Mouse (Mus musculus) liver, embryonic 13.5 days (tissue): ENCODE measurements around the gene Mybph. TPM values are rescaled to one million over a fixed set of nuclear protein-coding genes. Genes with fewer than 3 reads are reported as not detected.
A peak's percentile ranks its signal among the peaks of the same experiment; 100 is the strongest.
"Not testable (repeated sequence)": the region's sequence is repeated elsewhere in the genome, so short reads cannot be mapped to it uniquely, and the experiment has no call there.

Experiments used
- ATAC-seq: fragments of 200-750 bp; cut with Nextera tagmentation; 2 replicates; pipeline ENCODE4 v1.8.0; 2017; ENCODE audit warnings: low read depth, mild to moderate bottlenecking, moderate number of reproducible peaks, moderate library complexity
- DNase-seq: peaks from one replicate; pipeline ENCODE4 v3.0.0; 2022
- H3K27ac ChIP-seq: fragments of 300-500 bp; sonication (generic); 2 replicates; pipeline ENCODE4 v1.5.1; 2015; ENCODE audit warnings: moderate library complexity, mild to moderate bottlenecking, inconsistent platforms
- H3K27me3 ChIP-seq: fragments of 300-500 bp; sonication (generic); 2 replicates; pipeline ENCODE4 v1.6.1; 2015; ENCODE audit warnings: mild to moderate bottlenecking, inconsistent platforms
- H3K36me3 ChIP-seq: fragments of 300-500 bp; sonication (generic); 2 replicates; pipeline ENCODE4 v1.6.1; 2015; ENCODE audit warnings: mild to moderate bottlenecking, inconsistent platforms
- H3K4me1 ChIP-seq: fragments of 300-500 bp; sonication (generic); replicated peaks from 2 replicates; pipeline ENCODE4 v1.6.1; 2015; ENCODE audit warnings: inconsistent platforms
- H3K4me2 ChIP-seq: fragments of 300-500 bp; sonication (generic); 2 replicates; pipeline ENCODE4 v1.6.1; 2015; ENCODE audit warnings: inconsistent platforms, mild to moderate bottlenecking, moderate library complexity
- H3K4me3 ChIP-seq: fragments of 300-500 bp; sonication (generic); replicated peaks from 2 replicates; pipeline ENCODE4 v1.5.1; 2015; ENCODE audit warnings: mild to moderate bottlenecking, inconsistent platforms
- H3K9ac ChIP-seq: fragments of 300-500 bp; sonication (generic); 2 replicates; pipeline ENCODE4 v1.6.1; 2015; ENCODE audit warnings: mild to moderate bottlenecking, inconsistent platforms
- H3K9me3 ChIP-seq: fragments of 300-500 bp; sonication (generic); replicated peaks from 2 replicates; pipeline ENCODE4 v1.6.1; 2016; ENCODE audit warnings: inconsistent platforms
- WGBS: fragments of 180-500 bp; shearing (Covaris S2); methylation state at CpG from one replicate; pipeline ENCODE4 v1.1.7; 2015; ENCODE audit not compliant: insufficient replicate concordance; 5-methylcytosine and 5-hydroxymethylcytosine counted together
- polyA plus RNA-seq: library from polyadenylated mRNA; unstranded; fragments of >200 nt; fragmentation: Nextera tagmentation; extraction: Ambion mirVana; gene quantifications from 2 replicates; pipeline ENCODE4 v1.2.1, GENCODE M21; 2015

The Mybph gene
- polyA plus RNA-seq, 1 experiment from 2014 or later: 1.9 TPM

- Histone ChIP-seq H3K27ac (no peak within 1 kb of the TSS), H3K4me3 (peak within 1 kb of the TSS; percentile 23), H3K36me3 (no peaks in the 10 kb centered on the region), H3K9me3 (no peaks in the 10 kb centered on the region), H3K27me3 (peaks cover 68% of the 10 kb centered on the region), H3K4me2 (peak within 1 kb of the TSS; percentile 52), H3K4me1 (peaks cover 23% of the 10 kb centered on the region; the same call in 1 of the 2 replicates), H3K9ac (no peak within 1 kb of the TSS)
- no peak for ATAC-seq
- WGBS: 2% methylated on average over 27 of the region's 37 CpGs
- no peak for DNase-seq
Measured at GRCm38 (mm10) chr1:134235391-134235921, 42.2 kb downstream of the Mybph start, which contains the start of gene Adora1. TSS of gene Adora1 (minus strand) at chr1:134235431.

DNA sequence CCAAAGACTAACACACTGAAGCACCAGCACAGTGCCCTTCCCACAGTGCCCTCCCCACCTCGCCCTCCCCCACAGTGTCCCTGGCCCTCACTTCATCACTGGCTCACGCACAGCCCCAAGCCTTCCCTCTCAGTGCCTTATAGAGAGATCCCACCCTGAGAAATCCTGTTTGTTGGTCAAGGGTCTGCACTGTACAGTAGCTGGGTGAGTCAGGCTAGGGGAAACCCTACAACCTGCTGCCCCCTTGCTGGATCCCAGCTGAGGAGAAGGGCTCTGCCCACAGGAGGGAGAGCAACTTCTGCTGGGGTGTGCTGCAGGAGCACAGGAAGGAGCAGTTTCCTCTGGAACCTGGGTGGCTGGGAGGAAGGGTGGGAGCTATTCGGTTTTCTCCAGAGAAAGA, 42.9 kb downstream of the Mybph start:
- Histone ChIP-seq H3K4me3 (no peak overlapping the region), H3K4me1 (peaks cover 23% of the 10 kb centered on the region; the same call in 1 of the 2 replicates), H3K4me2 (no peak overlapping the region), H3K27me3 (peaks cover 75% of the 10 kb centered on the region), H3K36me3 (no peaks in the 10 kb centered on the region), H3K27ac (no peak overlapping the region), H3K9ac (no peak overlapping the region), H3K9me3 (no peaks in the 10 kb centered on the region)
- 23% methylated on average over 3 of the region's 3 CpGs for WGBS
- DNase-seq (no peak), ATAC-seq (no peak)

DNA sequence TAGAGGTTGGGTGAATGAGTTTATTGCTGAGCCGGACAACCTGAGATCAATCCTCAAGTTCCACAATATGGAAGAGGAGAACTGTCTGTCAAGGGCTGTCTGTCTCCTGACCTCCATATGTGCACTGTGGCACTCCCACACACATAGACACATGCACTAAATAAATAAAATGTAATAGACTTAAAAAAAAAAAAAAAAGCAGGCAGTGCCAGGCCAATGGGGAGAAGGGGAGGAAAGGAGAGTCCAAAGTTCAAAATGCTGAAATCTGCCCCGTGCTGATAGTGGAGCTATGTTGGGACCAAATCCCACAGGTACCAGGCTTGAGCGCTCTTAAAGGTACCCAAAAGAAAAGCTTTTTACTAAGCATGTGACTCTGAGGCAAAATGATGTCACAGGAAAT, 44.2 kb downstream of the Mybph start:
- DNase-seq: no peak
- Histone ChIP-seq H3K9me3 (no peaks in the 10 kb centered on the region), H3K27ac (no peak overlapping the region), H3K4me3 (no peak overlapping the region), H3K27me3 (peaks cover 81% of the 10 kb centered on the region), H3K36me3 (no peaks in the 10 kb centered on the region), H3K4me2 (no peak overlapping the region), H3K9ac (no peak overlapping the region), H3K4me1 (peaks cover 27% of the 10 kb centered on the region; the same call in 1 of the 2 replicates)
- ATAC-seq: peak; percentile 61
- 53% methylated on average over 3 of the region's 3 CpGs for WGBS

- Histone ChIP-seq H3K9me3 (no peaks in the 10 kb centered on the region), H3K27me3 (peaks cover 49% of the 10 kb centered on the region), H3K4me3 (no peak overlapping the region), H3K4me2 (no peak overlapping the region), H3K9ac (no peak overlapping the region), H3K4me1 (peaks cover 31% of the 10 kb centered on the region), H3K27ac (no peak overlapping the region), H3K36me3 (no peaks in the 10 kb centered on the region)
- 40% methylated on average over 9 of the region's 9 CpGs for WGBS
- no peak for DNase-seq
- ATAC-seq: no peak
Measured at GRCm38 (mm10) chr1:134240701-134241100, 47.5 kb downstream of the Mybph start.

DNA sequence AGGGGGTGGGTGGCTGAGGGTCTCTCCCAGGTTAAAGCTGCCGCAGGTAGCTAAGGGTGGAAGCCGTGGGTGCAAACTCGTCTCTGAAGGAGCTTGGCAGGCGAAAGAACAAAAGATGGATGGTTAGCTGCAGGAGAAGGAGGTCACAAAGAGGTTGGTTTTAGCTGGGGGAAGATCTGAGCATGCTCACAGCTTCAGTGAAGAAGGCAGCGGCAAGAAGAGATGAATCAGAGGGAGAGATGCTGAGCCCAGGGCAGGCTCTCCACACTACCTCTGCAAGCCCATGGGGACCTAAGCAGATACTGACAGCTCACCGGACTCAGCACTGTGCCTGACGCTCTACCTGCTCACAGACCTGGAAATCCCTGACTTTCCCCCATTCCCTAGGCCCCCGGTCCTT, 48.0 kb downstream of the Mybph start:
- no peak overlapping the region for H3K4me3 ChIP-seq
- peaks cover 43% of the 10 kb centered on the region for H3K27me3 ChIP-seq
- H3K4me2 ChIP-seq: no peak overlapping the region
- H3K4me1 ChIP-seq: peaks cover 27% of the 10 kb centered on the region
- H3K27ac ChIP-seq: no peak overlapping the region
- DNase-seq (no peak), ATAC-seq (no peak)
- no peaks in the 10 kb centered on the region for H3K9me3 ChIP-seq
- no peaks in the 10 kb centered on the region for H3K36me3 ChIP-seq
- no peak overlapping the region for H3K9ac ChIP-seq
- 65% methylated on average over 8 of the region's 8 CpGs for WGBS

DNA sequence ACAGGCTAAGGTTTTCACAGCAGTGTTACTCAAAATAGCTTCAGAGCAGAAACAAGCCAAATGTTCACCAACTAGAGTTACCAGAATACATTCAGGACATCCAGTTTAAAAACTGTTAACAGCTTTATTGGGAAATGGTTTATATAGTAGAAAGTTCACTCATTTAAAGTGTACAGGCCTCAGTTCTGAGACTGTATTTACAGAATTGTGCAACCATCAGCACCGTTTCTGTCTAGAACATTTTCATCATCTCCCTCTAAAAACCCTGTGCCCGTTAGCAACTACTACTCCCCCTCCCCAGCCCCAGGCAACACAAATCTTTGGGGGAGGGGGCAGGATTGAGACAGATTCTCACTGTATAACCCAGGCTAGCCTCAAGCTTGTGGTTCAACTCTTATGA, 49.0 kb downstream of the Mybph start:
- Histone ChIP-seq H3K4me3 (no peak overlapping the region), H3K4me2 (no peak overlapping the region), H3K36me3 (no peaks in the 10 kb centered on the region), H3K4me1 (peaks cover 26% of the 10 kb centered on the region), H3K27ac (no peak overlapping the region), H3K9me3 (no peaks in the 10 kb centered on the region), H3K27me3 (peaks cover 33% of the 10 kb centered on the region), H3K9ac (no peak overlapping the region)
- ATAC-seq (no peak), DNase-seq (no peak)
- WGBS: 41% methylated on average over 2 of the region's 2 CpGs

DNA sequence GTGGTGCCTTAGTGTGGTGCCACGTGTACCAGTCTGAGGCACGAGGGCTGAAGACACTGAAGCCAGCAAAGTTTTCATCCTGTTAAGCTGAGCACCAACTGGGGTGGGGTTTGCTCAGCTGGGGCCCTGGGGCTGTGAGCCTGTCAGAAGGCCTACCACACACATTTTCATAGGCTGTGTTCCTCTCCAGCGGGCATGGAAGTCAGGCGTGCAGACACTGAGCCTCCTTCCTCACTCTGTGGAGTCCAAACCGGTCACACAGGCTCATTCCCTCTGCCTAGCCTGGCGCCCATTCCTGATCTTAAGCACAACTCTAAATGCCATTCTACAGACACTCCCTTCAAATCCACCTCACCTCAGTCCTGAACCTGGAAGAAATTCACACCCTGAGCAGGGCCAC, 50.3 kb downstream of the Mybph start:
- whole genome bisulfite sequencing: 58% methylated on average over 6 of the region's 6 CpGs
- Histone ChIP-seq H3K4me1 (peaks cover 22% of the 10 kb centered on the region), H3K36me3 (no peaks in the 10 kb centered on the region), H3K4me2 (no peak overlapping the region), H3K27me3 (peaks cover 27% of the 10 kb centered on the region), H3K9me3 (no peaks in the 10 kb centered on the region), H3K9ac (no peak overlapping the region), H3K27ac (no peak overlapping the region), H3K4me3 (no peak overlapping the region)
- DNase-seq (no peak), ATAC-seq (no peak)

- 22% methylated on average over 35 of the region's 35 CpGs for WGBS
- ATAC-seq: peak; percentile 69
- H3K4me3 ChIP-seq: no peak overlapping the region
- peaks cover 27% of the 10 kb centered on the region for H3K27me3 ChIP-seq
- H3K9me3 ChIP-seq: no peaks in the 10 kb centered on the region
- no peak overlapping the region for H3K9ac ChIP-seq
- H3K4me1 ChIP-seq: peaks cover 16% of the 10 kb centered on the region
- peak; percentile 69 for DNase-seq
- no peaks in the 10 kb centered on the region for H3K36me3 ChIP-seq
- H3K4me2 ChIP-seq: 0 out of 2 replicates have a peak overlapping the region, but pooled peaks have one; percentile 12
- H3K27ac ChIP-seq: no peak overlapping the region
Measured at GRCm38 (mm10) chr1:134243948-134244914, 51.0 kb downstream of the Mybph start.

GRCm38 (mm10) chr1:134245004-134245717, 51.9 kb downstream of the Mybph start:
- H3K4me2 ChIP-seq: no peak overlapping the region
- no peak overlapping the region for H3K9ac ChIP-seq
- H3K36me3 ChIP-seq: no peaks in the 10 kb centered on the region
- H3K4me3 ChIP-seq: no peak overlapping the region
- H3K27me3 ChIP-seq: peaks cover 20% of the 10 kb centered on the region; the same call in 1 of the 2 replicates
- H3K9me3 ChIP-seq: no peaks in the 10 kb centered on the region
- DNase-seq (no peak), ATAC-seq (peak; percentile 12; the same call in 1 of the 2 replicates)
- peaks cover 16% of the 10 kb centered on the region for H3K4me1 ChIP-seq
- WGBS: 62% methylated on average over 14 of the region's 14 CpGs
- no peak overlapping the region for H3K27ac ChIP-seq

GRCm38 (mm10) chr1:134246590-134246989, 53.3 kb downstream of the Mybph start:
- 37% methylated on average over 4 of the region's 4 CpGs for WGBS
- DNase-seq: no peak
- no peak for ATAC-seq
- Histone ChIP-seq H3K4me2 (no peak overlapping the region), H3K36me3 (no peaks in the 10 kb centered on the region), H3K9ac (no peak overlapping the region), H3K27me3 (0 out of 2 replicates have a peak, but pooled peaks cover 6% of the 10 kb centered on the region), H3K4me1 (peaks cover 16% of the 10 kb centered on the region), H3K27ac (no peak overlapping the region), H3K9me3 (no peaks in the 10 kb centered on the region), H3K4me3 (no peak overlapping the region)

DNA sequence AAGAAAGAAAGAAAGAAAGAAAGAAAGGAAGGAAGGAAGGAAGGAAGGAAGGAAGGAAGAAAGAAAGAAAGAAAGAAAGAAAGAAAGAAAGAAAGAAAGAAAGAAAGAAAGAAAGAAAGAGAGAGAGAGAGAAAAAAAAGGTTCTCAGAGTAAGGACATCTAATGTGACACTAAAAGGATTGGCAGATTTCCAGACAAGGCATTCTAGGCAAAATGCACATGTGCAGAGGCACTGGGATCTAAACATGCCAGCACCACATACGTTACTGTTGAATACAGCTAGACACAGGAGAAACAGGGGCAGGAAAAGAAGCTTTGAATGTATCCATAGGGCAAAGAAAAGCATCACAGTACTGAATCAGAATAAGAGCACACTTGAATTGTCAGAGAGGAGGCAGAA, 56.4 kb downstream of the Mybph start:
- not testable (repeated sequence) for H3K4me2 ChIP-seq, H3K36me3 ChIP-seq, H3K9ac ChIP-seq, ATAC-seq, DNase-seq, H3K27ac ChIP-seq, H3K4me3 ChIP-seq, H3K27me3 ChIP-seq, H3K9me3 ChIP-seq, H3K4me1 ChIP-seq
- 50% methylated on average over 1 of the region's 1 CpGs for WGBS
